Mouse (Mus musculus) heart, postnatal 0 days (tissue): Measurements from ENCODE around the gene 4930402H24Rik. TPM values are rescaled to one million over a fixed set of nuclear protein-coding genes. Genes with fewer than 3 reads are reported as not detected.

Experiments used
- ATAC-seq: fragments of 200-750 bp; cut with Nextera tagmentation; 2 replicates; pipeline ENCODE4 v1.8.0; 2017; ENCODE audit warnings: low read depth, moderate number of reproducible peaks, moderate library complexity; ENCODE audit not compliant: insufficient read depth
- DNase-seq: peaks from one replicate; pipeline ENCODE4 v3.0.0-alpha.2; 2016; ENCODE audit warnings: low spot score
- H3K27ac ChIP-seq: fragments of 300-500 bp; sonication (generic); 2 replicates; pipeline ENCODE4 v1.5.1; 2014; ENCODE audit warnings: low read depth, mild to moderate bottlenecking
- H3K27me3 ChIP-seq: fragments of 300-500 bp; sonication (generic); 2 replicates; pipeline ENCODE4 v1.6.1; 2014; ENCODE audit warnings: low read length, mixed read lengths; ENCODE audit not compliant: control insufficient read depth, insufficient read depth
- H3K36me3 ChIP-seq: fragments of 300-500 bp; sonication (generic); replicated peaks from 2 replicates; pipeline ENCODE4 v1.6.1; 2014; ENCODE audit warnings: low read length, mixed read lengths; ENCODE audit not compliant: control insufficient read depth, insufficient read depth
- H3K4me1 ChIP-seq: fragments of 300-500 bp; sonication (generic); 2 replicates; pipeline ENCODE4 v1.6.1; 2014; ENCODE audit warnings: antibody characterized with exemption; ENCODE audit not compliant: control insufficient read depth, insufficient read depth
- H3K4me2 ChIP-seq: fragments of 300-500 bp; sonication (generic); 2 replicates; pipeline ENCODE4 v1.6.1; 2014; ENCODE audit warnings: low read depth, mild to moderate bottlenecking, low read length, moderate library complexity
- H3K4me3 ChIP-seq: fragments of 300-500 bp; sonication (generic); 2 replicates; pipeline ENCODE4 v1.5.1; 2014; ENCODE audit warnings: low read depth, low read length
- H3K9ac ChIP-seq: fragments of 300-500 bp; sonication (generic); replicated peaks from 2 replicates; pipeline ENCODE4 v1.6.1; 2014; ENCODE audit warnings: low read depth, low read length, mixed read lengths
- H3K9me3 ChIP-seq: fragments of 300-500 bp; sonication (generic); replicated peaks from 2 replicates; pipeline ENCODE4 v1.6.1; 2016; ENCODE audit warnings: low read length; ENCODE audit not compliant: control insufficient read depth
- CTCF ChIP-seq: IDR thresholded peaks from 2 replicates; pipeline ENCODE4 v1.5.1; 2016; ENCODE audit warnings: antibody characterized with exemption, control low read depth, low read depth
- EP300 ChIP-seq: IDR thresholded peaks from 2 replicates; pipeline ENCODE4 v1.6.1; 2016; ENCODE audit warnings: antibody characterized with exemption, low read depth
- WGBS: fragments of 180-500 bp; shearing (Covaris S2); extraction: QIAGEN DNeasy Blood & Tissue Kit; methylation state at CpG from one replicate; pipeline ENCODE4 v1.1.7; 2014; 5-methylcytosine and 5-hydroxymethylcytosine counted together
- polyA plus RNA-seq: library from polyadenylated mRNA; unstranded; fragments of >200 nt; fragmentation: Nextera tagmentation; extraction: Ambion mirVana; gene quantifications from 2 replicates; pipeline ENCODE4 v1.2.1, GENCODE M21; 2015
- total RNA-seq: library from RNA; depleted of rRNA; stranded (reverse); fragments of >200 nt; gene quantifications from 2 replicates; pipeline ENCODE4 v1.2.3, GENCODE M21; 2014; ENCODE audit warnings: low replicate concordance; rRNA removed

Gene 4930402H24Rik
- total and polyA plus RNA-seq, 2 experiments from 2014 or later, result 41.8 to 89.9 TPM

GRCm38 (mm10) chr2:130663342-130663741 is 242.9 kb downstream of the 4930402H24Rik start:
- Histone ChIP-seq H3K4me2 (peak overlapping the region; percentile 54), H3K4me1 (peaks cover 12% of the 10 kb centered on the region), H3K36me3 (peaks cover 37% of the 10 kb centered on the region), H3K9me3 (no peaks in the 10 kb centered on the region), H3K27ac (no peak overlapping the region), H3K9ac (0 out of 2 replicates have a peak overlapping the region, but pooled peaks have one; percentile 78), H3K27me3 (no peaks in the 10 kb centered on the region), H3K4me3 (0 out of 2 replicates have a peak overlapping the region, but pooled peaks have one; percentile 63)
- DNase-seq, result no peak
- TF ChIP-seq EP300, result no peak
- no peak for TF ChIP-seq CTCF
- ATAC-seq, result no peak
- 92% methylated on average over 11 of the region's 11 CpGs for WGBS

GRCm38 (mm10) chr2:130658530-130658929 is 247.7 kb downstream of the 4930402H24Rik start:
- no peak overlapping the region for H3K4me2 ChIP-seq
- TF ChIP-seq EP300, result no peak
- no peak for TF ChIP-seq CTCF

GRCm38 (mm10) chr2:130657541-130657940 is 248.7 kb downstream of the 4930402H24Rik start:
- H3K27ac ChIP-seq, result no peak overlapping the region
- 88% methylated on average over 6 of the region's 6 CpGs for WGBS
- no peaks in the 10 kb centered on the region for H3K4me1 ChIP-seq
- TF ChIP-seq EP300 (no peak), CTCF (no peak)
- peaks cover 90% of the 10 kb centered on the region for H3K36me3 ChIP-seq
- H3K4me2 ChIP-seq, result no peak overlapping the region
- H3K9me3 ChIP-seq, result no peaks in the 10 kb centered on the region
- no peak overlapping the region for H3K9ac ChIP-seq
- H3K4me3 ChIP-seq, result no peak overlapping the region
- DNase-seq, result no peak
- no peak for ATAC-seq
- H3K27me3 ChIP-seq, result no peaks in the 10 kb centered on the region

More at GRCm38 (mm10) chr2:130658530-130658929, 247.7 kb downstream of the 4930402H24Rik start:
- Histone ChIP-seq H3K9ac (no peak overlapping the region), H3K27me3 (no peaks in the 10 kb centered on the region), H3K4me3 (no peak overlapping the region), H3K27ac (no peak overlapping the region), H3K9me3 (no peaks in the 10 kb centered on the region), H3K36me3 (peaks cover 83% of the 10 kb centered on the region), H3K4me1 (peaks cover 3% of the 10 kb centered on the region)
- 95% methylated on average over 10 of the region's 10 CpGs for WGBS
- no peak for ATAC-seq
- DNase-seq, result no peak

- Histone ChIP-seq H3K27ac (no peak overlapping the region), H3K9ac (no peak overlapping the region), H3K9me3 (no peaks in the 10 kb centered on the region), H3K4me1 (no peaks in the 10 kb centered on the region), H3K4me2 (no peak overlapping the region), H3K4me3 (no peak overlapping the region), H3K36me3 (peaks cover 89% of the 10 kb centered on the region), H3K27me3 (no peaks in the 10 kb centered on the region)
- TF ChIP-seq CTCF, result no peak
- TF ChIP-seq EP300, result no peak
- WGBS, result 89% methylated on average over 9 of the region's 9 CpGs
- DNase-seq (no peak), ATAC-seq (no peak)
Observed at GRCm38 (mm10) chr2:130656536-130656935, 249.7 kb downstream of the 4930402H24Rik start.

Other genes starting within 250 kb of the 4930402H24Rik start
- 16.0 and 29.4 TPM in 2 replicates for gene Ddrgk1, start 241.7 kb downstream of the 4930402H24Rik start, total RNA-seq
- 61.9 and 63.7 TPM in 2 replicates for gene Ddrgk1, start 241.7 kb downstream of the 4930402H24Rik start, polyA plus RNA-seq
- 72.8 and 100 TPM in 2 replicates for gene Itpa, start 238.8 kb downstream of the 4930402H24Rik start, total RNA-seq
- 67.3 TPM in 2 replicates for gene Itpa, start 238.8 kb downstream of the 4930402H24Rik start, polyA plus RNA-seq
- gene Slc4a11, start 208.9 kb downstream of the 4930402H24Rik start, total RNA-seq, result 0.99 and 1.1 TPM in 2 replicates
- 0.03 and 0.07 TPM in 2 replicates for gene Slc4a11, start 208.9 kb downstream of the 4930402H24Rik start, polyA plus RNA-seq
- gene Atrn, start 89 bp upstream of the 4930402H24Rik start, total RNA-seq, result 18.5 and 20.7 TPM in 2 replicates
- 3.2 and 3.3 TPM in 2 replicates for gene Atrn, start 89 bp upstream of the 4930402H24Rik start, polyA plus RNA-seq
- 0.19 and 10.7 TPM in 2 replicates for gene Gfra4, start 136.7 kb upstream of the 4930402H24Rik start, total RNA-seq
- 2.2 and 2.9 TPM in 2 replicates for gene Gfra4, start 136.7 kb upstream of the 4930402H24Rik start, polyA plus RNA-seq
- 9.4 and 10.3 TPM in 2 replicates for gene Adam33, start 157.4 kb upstream of the 4930402H24Rik start, total RNA-seq
- gene Adam33, start 157.4 kb upstream of the 4930402H24Rik start, polyA plus RNA-seq, result 4.8 and 5.2 TPM in 2 replicates
- 2.2 and 3.4 TPM in 2 replicates for gene Siglec1, start 180.4 kb upstream of the 4930402H24Rik start, total RNA-seq
- gene Siglec1, start 180.4 kb upstream of the 4930402H24Rik start, polyA plus RNA-seq, result 0.20 and 0.27 TPM in 2 replicates
- gene Hspa12b, start 220.9 kb upstream of the 4930402H24Rik start, total RNA-seq, result 17.1 and 29.3 TPM in 2 replicates
- gene Hspa12b, start 220.9 kb upstream of the 4930402H24Rik start, polyA plus RNA-seq, result 7.2 and 9.0 TPM in 2 replicates
- not detected in 2 replicates for gene Gm11037, start 227.1 kb upstream of the 4930402H24Rik start, total RNA-seq
- gene Gm11037, start 227.1 kb upstream of the 4930402H24Rik start, polyA plus RNA-seq, result not detected in 2 replicates